Mouse (Mus musculus) heart, embryonic 12.5 days (tissue): ENCODE data around the gene Spocd1. TPM values are rescaled to one million over a fixed set of nuclear protein-coding genes. Genes with fewer than 3 reads are reported as not detected.

Experiments used
- ATAC-seq: fragments of 200-750 bp; cut with Nextera tagmentation; 2 replicates; pipeline ENCODE4 v1.8.0; 2017; ENCODE audit warnings: moderate TSS enrichment, moderate library complexity; ENCODE audit not compliant: insufficient number of reproducible peaks, low FRiP score
- H3K27ac ChIP-seq: fragments of 300-500 bp; sonication (generic); 2 replicates; pipeline ENCODE4 v1.5.1; 2016; ENCODE audit warnings: mild to moderate bottlenecking, moderate library complexity; ENCODE audit not compliant: poor library complexity, severe bottlenecking
- H3K27me3 ChIP-seq: fragments of 300-500 bp; sonication (generic); replicated peaks from 2 replicates; pipeline ENCODE4 v1.6.1; 2016; ENCODE audit warnings: mild to moderate bottlenecking, moderate library complexity
- H3K36me3 ChIP-seq: fragments of 300-500 bp; sonication (generic); 2 replicates; pipeline ENCODE4 v1.6.1; 2016; ENCODE audit warnings: mild to moderate bottlenecking, moderate library complexity
- H3K4me1 ChIP-seq: fragments of 300-500 bp; sonication (generic); replicated peaks from 2 replicates; pipeline ENCODE4 v1.6.1; 2016; ENCODE audit warnings: mild to moderate bottlenecking
- H3K4me2 ChIP-seq: fragments of 300-500 bp; sonication (generic); 2 replicates; pipeline ENCODE4 v1.6.1; 2016; ENCODE audit warnings: mild to moderate bottlenecking, moderate library complexity
- H3K4me3 ChIP-seq: fragments of 300-500 bp; sonication (generic); 2 replicates; pipeline ENCODE4 v1.5.1; 2016; ENCODE audit warnings: mild to moderate bottlenecking
- H3K9ac ChIP-seq: fragments of 300-500 bp; sonication (generic); 2 replicates; pipeline ENCODE4 v1.6.1; 2016; ENCODE audit warnings: mild to moderate bottlenecking, moderate library complexity
- H3K9me3 ChIP-seq: fragments of 300-500 bp; sonication (generic); replicated peaks from 2 replicates; pipeline ENCODE4 v1.6.1; 2016; ENCODE audit warnings: mild to moderate bottlenecking, moderate library complexity
- WGBS: fragments of 180-500 bp; shearing (Covaris S2); methylation state at CpG from one replicate; pipeline ENCODE4 v1.1.7; 2016; 5-methylcytosine and 5-hydroxymethylcytosine counted together
- polyA plus RNA-seq: library from polyadenylated mRNA; unstranded; fragments of >200 nt; fragmentation: Nextera tagmentation; extraction: Ambion mirVana; gene quantifications from 2 replicates; pipeline ENCODE4 v1.2.1, GENCODE M21; 2016

Gene Spocd1
- polyA plus RNA-seq, 1 experiment from 2014 or later = 0.33 TPM

DNA sequence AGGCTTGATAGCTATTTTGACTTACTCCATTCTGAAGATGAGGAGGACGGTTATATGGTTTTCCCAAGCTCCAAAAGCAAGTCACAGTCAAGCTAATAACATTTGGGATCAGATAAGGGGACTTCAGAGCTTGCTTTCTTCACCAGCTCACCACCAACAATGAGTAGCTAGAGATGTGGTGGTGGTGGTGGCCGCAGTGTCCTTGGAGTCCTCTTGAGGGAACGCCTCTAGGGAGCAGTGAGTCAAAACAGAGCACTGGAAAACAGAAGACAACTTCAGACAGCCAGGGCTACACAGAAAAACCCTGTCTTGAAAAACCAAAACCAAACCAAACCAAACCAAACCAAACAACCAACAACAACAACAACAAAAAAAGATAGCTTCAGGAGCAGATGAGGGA is 10.1 kb upstream of the Spocd1 start:
- ATAC-seq = no peak
- no peaks in the 10 kb centered on the region for H3K36me3 ChIP-seq
- no peaks in the 10 kb centered on the region for H3K9me3 ChIP-seq
- H3K27ac ChIP-seq = no peak overlapping the region
- WGBS = 73% methylated on average over 3 of the region's 3 CpGs
- no peaks in the 10 kb centered on the region for H3K27me3 ChIP-seq
- no peak overlapping the region for H3K4me2 ChIP-seq
- peaks cover 47% of the 10 kb centered on the region for H3K4me1 ChIP-seq
- no peak overlapping the region for H3K9ac ChIP-seq
- no peak overlapping the region for H3K4me3 ChIP-seq

DNA sequence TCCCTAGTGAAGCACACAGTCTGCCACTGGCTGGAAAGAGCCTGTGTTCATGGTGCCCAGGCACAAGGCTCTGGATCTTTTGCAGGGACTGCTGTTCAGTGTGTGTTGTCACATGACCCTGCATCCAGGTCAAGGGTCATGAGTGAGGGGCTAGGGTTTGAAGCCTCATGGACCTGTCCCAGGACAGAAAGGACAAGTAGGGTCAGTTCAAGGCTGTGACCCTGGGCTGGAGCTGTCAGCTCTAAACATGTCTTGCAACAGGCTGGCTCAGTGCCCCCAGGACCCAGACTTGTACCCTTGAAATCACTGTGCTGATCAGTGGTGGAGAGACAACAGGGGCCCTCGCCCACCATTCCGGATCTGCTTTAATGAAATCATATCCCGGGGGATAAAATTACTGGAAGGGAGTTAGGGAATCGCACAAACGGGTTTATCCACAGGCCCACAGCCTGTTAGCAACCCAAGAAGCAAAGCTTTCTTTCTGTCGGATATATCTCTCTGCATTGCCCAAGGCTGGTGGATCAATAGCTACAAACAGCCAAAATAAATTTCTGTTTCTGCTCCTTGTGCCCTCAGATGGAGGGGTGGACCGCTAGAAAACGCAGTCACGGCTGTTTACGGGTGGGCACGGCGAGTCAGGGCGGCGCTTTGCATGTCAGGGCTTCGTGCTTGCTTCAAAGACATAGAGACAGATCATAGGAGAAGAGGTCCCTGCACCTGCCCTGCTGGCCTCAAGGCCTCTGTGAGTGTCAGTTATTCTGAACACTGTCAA is 8.3 kb upstream of the Spocd1 start:
- Histone ChIP-seq H3K9me3 (no peaks in the 10 kb centered on the region), H3K4me2 (no peak overlapping the region), H3K4me3 (no peak overlapping the region), H3K36me3 (no peaks in the 10 kb centered on the region), H3K27ac (peak overlapping the region; percentile 86), H3K27me3 (no peaks in the 10 kb centered on the region), H3K9ac (peak overlapping the region; percentile 4; the same call in 1 of the 2 replicates), H3K4me1 (peaks cover 47% of the 10 kb centered on the region)
- WGBS = 84% methylated on average over 15 of the region's 15 CpGs
- no peak for ATAC-seq

DNA sequence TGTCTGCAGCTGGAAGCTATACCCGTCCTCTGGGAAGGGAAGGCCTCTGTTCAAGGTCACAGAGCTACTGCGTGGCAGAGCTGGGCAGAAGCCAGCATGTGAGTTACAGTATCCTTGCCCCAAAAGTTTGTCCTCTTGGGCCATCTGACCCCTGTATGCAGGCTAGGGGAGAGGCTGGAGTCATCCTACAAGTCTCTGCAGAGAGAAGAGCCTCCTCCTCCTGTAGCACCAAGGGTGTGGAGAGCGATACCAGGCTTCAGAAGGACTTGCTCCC is 7.8 kb upstream of the Spocd1 start:
- ATAC-seq = no peak
- no peak overlapping the region for H3K4me3 ChIP-seq
- no peaks in the 10 kb centered on the region for H3K27me3 ChIP-seq
- H3K4me1 ChIP-seq = peaks cover 45% of the 10 kb centered on the region
- no peak overlapping the region for H3K4me2 ChIP-seq
- H3K9me3 ChIP-seq = no peaks in the 10 kb centered on the region
- peak overlapping the region; percentile 4; the same call in 1 of the 2 replicates for H3K9ac ChIP-seq
- no peaks in the 10 kb centered on the region for H3K36me3 ChIP-seq
- WGBS = 39% methylated on average over 3 of the region's 3 CpGs
- peak overlapping the region; percentile 86 for H3K27ac ChIP-seq

DNA sequence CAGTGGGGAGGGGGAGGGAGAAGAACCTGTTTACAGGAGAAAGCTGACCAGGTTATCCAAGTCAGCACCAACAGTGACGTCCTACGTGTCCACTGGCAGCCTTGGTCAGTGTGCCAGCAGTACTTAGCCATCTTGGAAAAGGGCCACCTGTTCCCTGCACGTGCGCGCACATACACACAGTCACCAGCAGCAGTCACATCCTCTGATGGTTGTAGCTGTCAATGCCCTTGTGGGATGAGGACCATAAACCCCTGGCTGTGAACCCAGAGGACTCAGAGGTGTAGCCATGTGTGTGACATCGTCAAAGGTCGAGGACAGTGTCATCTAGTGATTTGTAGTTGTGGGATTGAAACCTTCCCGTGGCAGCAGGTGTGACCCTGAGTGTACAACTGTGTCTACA is 4.9 kb upstream of the Spocd1 start:
- H3K9ac ChIP-seq = no peak overlapping the region
- H3K9me3 ChIP-seq = no peaks in the 10 kb centered on the region
- H3K36me3 ChIP-seq = no peaks in the 10 kb centered on the region
- H3K4me1 ChIP-seq = peaks cover 52% of the 10 kb centered on the region
- no peak overlapping the region for H3K4me2 ChIP-seq
- no peak for ATAC-seq
- WGBS = 84% methylated on average over 8 of the region's 8 CpGs
- no peak overlapping the region for H3K27ac ChIP-seq
- no peak overlapping the region for H3K4me3 ChIP-seq
- no peaks in the 10 kb centered on the region for H3K27me3 ChIP-seq

DNA sequence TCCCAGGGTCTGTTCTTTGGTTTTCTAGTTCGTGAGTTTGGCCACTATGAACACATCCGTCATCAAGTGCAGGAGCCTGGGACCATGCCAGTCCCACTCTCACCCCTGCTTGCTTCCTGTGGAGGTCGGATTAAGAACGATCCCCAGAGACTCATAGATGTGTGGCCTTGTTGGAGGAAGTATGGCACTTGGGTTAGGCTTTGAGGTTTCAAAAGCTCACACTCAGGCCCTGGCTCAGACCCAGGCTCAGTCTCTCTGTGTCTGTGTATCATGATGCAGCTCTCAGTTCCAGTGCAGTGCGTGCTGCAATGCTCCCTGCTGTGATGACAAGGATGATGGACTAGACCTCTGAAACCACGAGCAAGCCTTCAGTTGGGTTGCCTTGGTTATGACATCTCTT is 4.4 kb upstream of the Spocd1 start:
- Histone ChIP-seq H3K4me3 (no peak overlapping the region), H3K27ac (no peak overlapping the region; the same call in 1 of the 2 replicates), H3K4me1 (peaks cover 56% of the 10 kb centered on the region), H3K9ac (no peak overlapping the region), H3K36me3 (no peaks in the 10 kb centered on the region), H3K4me2 (no peak overlapping the region), H3K27me3 (no peaks in the 10 kb centered on the region), H3K9me3 (no peaks in the 10 kb centered on the region)
- ATAC-seq = no peak
- WGBS = 59% methylated on average over 6 of the region's 6 CpGs

DNA sequence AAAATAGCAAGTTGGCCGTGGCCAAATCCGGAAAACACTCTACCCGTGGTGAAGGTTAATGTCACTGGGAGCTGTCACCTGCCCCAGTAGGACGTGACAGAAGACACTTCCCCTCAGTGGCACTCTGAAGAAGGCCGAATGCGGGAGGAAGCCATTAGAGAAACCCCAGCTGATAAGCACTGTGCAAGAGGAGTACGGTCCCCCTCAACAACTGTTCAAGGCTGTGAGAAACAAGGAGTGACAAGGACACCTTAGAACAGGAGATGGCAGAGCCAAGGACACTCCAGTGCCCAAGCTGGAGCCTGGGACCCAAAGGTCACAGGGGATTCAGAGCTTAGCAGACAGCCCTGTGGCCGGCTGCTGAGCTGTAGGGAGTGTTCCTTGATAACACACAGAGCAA is 2.5 kb upstream of the Spocd1 start:
- no peak overlapping the region for H3K4me3 ChIP-seq
- H3K4me1 ChIP-seq = peaks cover 42% of the 10 kb centered on the region
- H3K27ac ChIP-seq = peak overlapping the region; percentile 96
- H3K9ac ChIP-seq = peak overlapping the region; percentile 45; the same call in 1 of the 2 replicates
- no peaks in the 10 kb centered on the region for H3K9me3 ChIP-seq
- peak overlapping the region; percentile 25; the same call in 1 of the 2 replicates for H3K4me2 ChIP-seq
- H3K27me3 ChIP-seq = no peaks in the 10 kb centered on the region
- no peaks in the 10 kb centered on the region for H3K36me3 ChIP-seq
- WGBS = 2% methylated on average over 8 of the region's 8 CpGs
- ATAC-seq = peak; percentile 69

DNA sequence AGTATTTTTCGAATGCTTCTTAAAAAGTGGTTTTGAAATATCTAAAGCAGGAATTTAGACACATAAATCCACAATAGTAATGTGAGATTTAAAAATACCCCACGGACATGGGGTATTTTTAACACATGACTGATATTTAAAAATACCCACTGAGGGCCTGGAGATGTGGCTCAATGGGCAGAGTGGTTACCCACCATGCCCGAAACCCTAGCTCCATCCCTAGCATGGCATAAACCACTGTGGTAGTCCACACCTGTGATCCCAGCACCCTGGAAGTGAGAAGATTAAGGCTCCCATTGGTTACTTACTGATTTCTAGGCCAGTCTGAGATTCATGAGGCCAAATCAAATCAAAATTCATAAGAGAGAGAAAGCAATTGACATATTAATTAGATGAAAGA is 2.0 kb upstream of the Spocd1 start:
- 56% methylated on average over 3 of the region's 3 CpGs for WGBS
- peaks cover 37% of the 10 kb centered on the region for H3K4me1 ChIP-seq
- H3K36me3 ChIP-seq = no peaks in the 10 kb centered on the region
- no peak overlapping the region for H3K9ac ChIP-seq
- H3K27ac ChIP-seq = peak overlapping the region; percentile 83
- H3K4me3 ChIP-seq = no peak overlapping the region
- no peak for ATAC-seq
- H3K9me3 ChIP-seq = peaks cover 4% of the 10 kb centered on the region; the same call in 1 of the 2 replicates
- H3K4me2 ChIP-seq = no peak overlapping the region
- no peaks in the 10 kb centered on the region for H3K27me3 ChIP-seq

DNA sequence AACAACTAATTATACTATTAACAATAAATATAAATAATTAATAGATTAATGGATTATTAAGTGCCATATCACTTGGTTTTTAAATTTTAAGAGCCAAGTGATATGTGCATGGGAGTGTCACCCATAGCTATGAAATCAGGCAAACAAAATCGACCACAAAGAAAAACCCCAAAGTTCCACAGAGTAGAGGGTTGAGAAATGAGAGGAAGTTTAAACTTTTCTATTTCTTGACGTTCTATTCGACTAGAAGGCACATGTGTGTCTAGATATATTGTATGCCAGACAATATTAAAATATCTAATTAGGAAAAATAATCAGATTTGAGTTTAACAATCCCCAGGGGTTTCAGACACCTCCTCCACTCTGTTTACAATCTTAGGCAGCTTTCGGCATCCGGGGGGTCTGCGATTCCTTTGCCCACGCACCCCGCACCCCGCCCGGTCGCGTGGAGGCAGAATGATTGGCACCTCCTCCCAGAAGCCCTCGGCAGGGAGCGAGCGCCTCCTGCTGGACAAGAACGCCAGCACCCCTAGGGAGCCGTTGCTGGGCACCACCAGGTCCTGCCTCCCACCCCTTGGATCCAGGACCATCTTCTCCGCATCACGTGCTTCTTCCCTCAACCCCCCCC is 811 bp upstream of the Spocd1 start:
- 6% methylated on average over 19 of the region's 19 CpGs for WGBS
- H3K9me3 ChIP-seq = peaks cover 5% of the 10 kb centered on the region; the same call in 1 of the 2 replicates
- peak overlapping the region; percentile 58 for H3K4me2 ChIP-seq
- H3K9ac ChIP-seq = peak overlapping the region; percentile 37; the same call in 1 of the 2 replicates
- H3K4me1 ChIP-seq = peaks cover 34% of the 10 kb centered on the region
- H3K4me3 ChIP-seq = no peak overlapping the region
- 0 out of 2 replicates have a peak overlapping the region, but pooled peaks have one; percentile 35 for H3K27ac ChIP-seq
- ATAC-seq = 0 out of 2 replicates have a peak, but pooled peaks have one; percentile 41
- H3K36me3 ChIP-seq = no peaks in the 10 kb centered on the region
- H3K27me3 ChIP-seq = no peaks in the 10 kb centered on the region

DNA sequence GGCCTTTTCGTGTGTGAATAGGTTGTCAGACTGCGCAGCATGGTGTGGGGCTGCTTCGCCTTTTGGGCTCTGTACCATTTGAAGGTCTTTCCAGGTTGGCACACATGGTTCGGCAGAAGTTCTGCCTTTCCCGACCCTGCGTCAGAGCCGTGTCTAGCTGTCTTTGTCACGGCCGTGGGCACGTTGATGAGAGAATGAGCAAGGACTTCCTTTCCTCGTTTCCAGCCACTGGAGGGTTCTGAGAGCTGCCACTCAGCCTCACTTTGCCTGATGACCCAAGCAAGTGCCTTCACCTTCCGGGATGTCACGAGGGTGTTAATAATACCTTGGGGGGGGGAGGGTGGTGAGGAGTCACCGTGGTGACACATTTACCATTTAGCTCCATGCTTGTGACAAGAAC is 4.6 kb downstream of the Spocd1 start:
- Histone ChIP-seq H3K9me3 (peaks cover 5% of the 10 kb centered on the region; the same call in 1 of the 2 replicates), H3K36me3 (no peaks in the 10 kb centered on the region), H3K9ac (no peak overlapping the region), H3K27me3 (0 out of 2 replicates have a peak, but pooled peaks cover 3% of the 10 kb centered on the region), H3K4me2 (no peak overlapping the region), H3K4me3 (no peak overlapping the region), H3K27ac (no peak overlapping the region), H3K4me1 (peaks cover 19% of the 10 kb centered on the region)
- no peak for ATAC-seq
- WGBS = 62% methylated on average over 14 of the region's 14 CpGs

DNA sequence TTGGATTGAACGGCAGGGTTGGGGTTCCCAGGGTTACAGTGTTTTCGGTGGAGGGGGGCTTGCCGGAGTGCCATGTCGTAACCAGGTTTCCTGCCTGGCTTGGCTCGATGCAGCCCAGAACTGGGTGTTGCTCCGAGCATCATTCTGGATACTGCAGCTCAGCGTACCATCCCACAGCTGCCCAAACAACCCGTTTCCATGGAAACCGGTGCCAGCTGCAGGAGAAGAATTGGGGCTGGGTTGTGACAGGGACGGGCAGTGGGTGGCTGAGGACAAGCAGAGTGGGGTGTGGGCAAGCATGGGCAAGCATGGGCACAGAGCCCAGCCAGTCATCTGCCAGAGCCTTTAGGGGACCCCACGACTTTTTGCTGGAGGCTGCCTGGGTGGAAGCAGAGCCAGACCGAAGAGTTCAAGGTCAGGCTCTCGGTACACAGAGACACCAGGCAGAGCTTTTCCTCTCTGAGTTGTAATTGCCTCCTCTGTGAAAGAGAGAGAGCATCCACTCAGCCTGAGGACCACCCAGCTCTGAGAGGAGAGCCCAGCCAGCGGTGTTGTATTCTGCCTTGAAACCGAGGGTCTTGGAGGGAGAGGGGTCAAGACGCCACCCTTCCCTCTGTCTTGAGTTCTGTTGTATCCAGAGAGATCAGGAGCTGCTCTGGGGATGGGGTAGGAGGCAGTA is 5.3 kb downstream of the Spocd1 start:
- ATAC-seq = no peak; the same call in 1 of the 2 replicates
- 67% methylated on average over 16 of the region's 16 CpGs for WGBS
- peak overlapping the region; percentile 48 for H3K9ac ChIP-seq

DNA sequence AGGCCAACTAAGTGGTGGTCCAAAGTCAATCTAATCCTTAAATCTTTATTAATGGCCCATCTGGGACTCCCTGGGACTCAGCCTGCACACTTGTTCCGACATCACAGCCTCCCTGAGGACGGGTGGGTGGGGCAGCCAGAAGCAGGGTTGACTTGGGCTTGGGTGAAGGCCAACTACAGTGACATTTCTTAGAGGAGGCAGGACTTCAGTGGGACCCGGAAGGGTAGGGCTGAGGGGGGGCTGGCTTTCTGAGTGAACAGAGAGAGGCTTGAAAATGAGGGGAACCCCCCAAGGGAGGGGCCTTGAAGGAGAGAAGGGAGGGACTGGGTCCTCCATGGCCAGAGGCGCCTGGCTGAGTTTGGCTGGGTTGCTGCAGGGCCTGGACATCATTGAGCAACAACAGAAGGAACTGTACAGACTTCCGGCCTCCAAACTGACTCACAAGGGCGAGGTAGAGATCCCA is 22.3 kb downstream of the Spocd1 start:
- no peak overlapping the region for H3K4me2 ChIP-seq
- H3K27me3 ChIP-seq = peaks cover 11% of the 10 kb centered on the region; the same call in 1 of the 2 replicates
- no peak overlapping the region for H3K4me3 ChIP-seq
- H3K36me3 ChIP-seq = no peaks in the 10 kb centered on the region
- ATAC-seq = no peak
- no peaks in the 10 kb centered on the region for H3K9me3 ChIP-seq
- 69% methylated on average over 6 of the region's 6 CpGs for WGBS
- no peak overlapping the region for H3K9ac ChIP-seq
- no peak overlapping the region for H3K27ac ChIP-seq
- peaks cover 24% of the 10 kb centered on the region for H3K4me1 ChIP-seq

More for the DNA sequence above, 5.3 kb downstream of the Spocd1 start:
- peaks cover 5% of the 10 kb centered on the region; the same call in 1 of the 2 replicates for H3K9me3 ChIP-seq
- peaks cover 12% of the 10 kb centered on the region for H3K4me1 ChIP-seq
- no peaks in the 10 kb centered on the region for H3K36me3 ChIP-seq
- 0 out of 2 replicates have a peak, but pooled peaks cover 3% of the 10 kb centered on the region for H3K27me3 ChIP-seq
- no peak overlapping the region for H3K27ac ChIP-seq
- H3K4me3 ChIP-seq = no peak overlapping the region
- no peak overlapping the region for H3K4me2 ChIP-seq
